Mouse (Mus musculus): ENCODE measurements at regions not wholly inside any gene's neighbourhood (a gene's known extent, or its start where the extent isn't known, plus 50 kb on each side); places are given as distances from the start of the nearest gene placed in this dataset. TPM values are rescaled to one million over a fixed set of nuclear protein-coding genes. Genes with fewer than 3 reads are reported as not detected.

GRCm38 (mm10) chr2:172149734-172150133, 98.6 kb upstream of the Mc3r start:
- no peak for TF ChIP-seq CTCF (IDR thresholded peaks at IDR 0.05)
- H3K27ac ChIP-seq (ENCODE audit: low read depth, low read length) = no peak overlapping the region
- DNase-seq (ENCODE audit: low spot score) = peak; percentile 81
- no peaks in the 10 kb centered on the region for H3K27me3 ChIP-seq (ENCODE audit: insufficient read depth, low read length)
- WGBS = 73% methylated on average over 4 of the region's 4 CpGs
- H3K9me3 ChIP-seq (ENCODE audit: low read length) = no peaks in the 10 kb centered on the region
- ATAC-seq (ENCODE audit: low FRiP score) = peak; percentile 66; the same call in 1 of the 2 replicates
- H3K4me3 ChIP-seq (ENCODE audit: low read depth, low read length) = no peak overlapping the region
- no peaks in the 10 kb centered on the region for H3K36me3 ChIP-seq (ENCODE audit: insufficient read depth, low read length)
- H3K4me1 ChIP-seq (ENCODE audit: insufficient read depth, low read length) = no peaks in the 10 kb centered on the region
- no peak overlapping the region for H3K4me2 ChIP-seq (ENCODE audit: low read depth, low read length, poor library complexity, severe bottlenecking)
- no peak overlapping the region for H3K9ac ChIP-seq (replicated peaks; ENCODE audit: low read length, poor library complexity, severe bottlenecking)

GRCm38 (mm10) chr2:172150898-172151297, 97.4 kb upstream of the Mc3r start:
- Histone ChIP-seq H3K4me1 (ENCODE audit: insufficient read depth, low read length) (no peaks in the 10 kb centered on the region), H3K36me3 (ENCODE audit: insufficient read depth, low read length) (no peaks in the 10 kb centered on the region), H3K27me3 (ENCODE audit: insufficient read depth, low read length) (no peaks in the 10 kb centered on the region), H3K4me3 (ENCODE audit: low read depth, low read length) (no peak overlapping the region), H3K9ac (replicated peaks; ENCODE audit: low read length, poor library complexity, severe bottlenecking) (no peak overlapping the region), H3K9me3 (ENCODE audit: low read length) (no peaks in the 10 kb centered on the region), H3K27ac (ENCODE audit: low read depth, low read length) (no peak overlapping the region), H3K4me2 (ENCODE audit: low read depth, low read length, poor library complexity, severe bottlenecking) (no peak overlapping the region)
- DNase-seq (ENCODE audit: low spot score) (no peak), ATAC-seq (ENCODE audit: low FRiP score) (no peak)
- TF ChIP-seq CTCF (IDR thresholded peaks at IDR 0.05) = peak; percentile 41
- WGBS = 65% methylated on average over 1 of the region's 1 CpGs

GRCm38 (mm10) chr2:172159909-172160308, 88.4 kb upstream of the Mc3r start:
- Histone ChIP-seq H3K27ac (ENCODE audit: low read depth, low read length) (no peak overlapping the region), H3K36me3 (ENCODE audit: insufficient read depth, low read length) (no peaks in the 10 kb centered on the region), H3K9me3 (ENCODE audit: low read length) (no peaks in the 10 kb centered on the region), H3K9ac (replicated peaks; ENCODE audit: low read length, poor library complexity, severe bottlenecking) (no peak overlapping the region), H3K4me1 (ENCODE audit: insufficient read depth, low read length) (no peaks in the 10 kb centered on the region), H3K4me3 (ENCODE audit: low read depth, low read length) (no peak overlapping the region), H3K27me3 (ENCODE audit: insufficient read depth, low read length) (no peaks in the 10 kb centered on the region), H3K4me2 (ENCODE audit: low read depth, low read length, poor library complexity, severe bottlenecking) (no peak overlapping the region)
- WGBS = 93% methylated on average over 16 of the region's 16 CpGs
- ATAC-seq (ENCODE audit: low FRiP score) = no peak
- DNase-seq (ENCODE audit: low spot score) = no peak
- TF ChIP-seq CTCF (IDR thresholded peaks at IDR 0.05) = no peak

DNA sequence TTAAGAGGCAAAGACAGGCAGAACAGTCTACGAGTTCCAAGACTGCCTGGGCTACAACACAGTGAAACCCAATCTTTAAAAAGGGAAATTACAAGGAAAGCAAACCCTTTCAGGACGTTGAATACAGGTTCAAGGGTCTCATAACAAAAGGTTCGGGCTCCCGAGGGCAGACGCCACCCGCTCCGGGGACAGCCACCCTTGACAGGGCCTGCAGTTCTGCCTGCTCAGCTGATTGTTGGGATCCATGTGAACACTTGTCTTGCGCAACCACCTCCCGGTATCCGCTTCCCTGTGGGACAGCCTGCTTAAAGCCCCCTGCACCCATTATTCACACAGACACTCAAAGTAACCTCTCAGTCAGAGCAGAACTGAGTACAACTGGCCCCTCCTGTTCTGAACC, 70.9 kb upstream of the Mc3r start:
- Histone ChIP-seq H3K4me3 (ENCODE audit: low read depth, low read length) (no peak overlapping the region), H3K36me3 (ENCODE audit: insufficient read depth, low read length) (no peaks in the 10 kb centered on the region), H3K4me2 (ENCODE audit: low read depth, low read length, poor library complexity, severe bottlenecking) (no peak overlapping the region), H3K27me3 (ENCODE audit: insufficient read depth, low read length) (no peaks in the 10 kb centered on the region), H3K9ac (replicated peaks; ENCODE audit: low read length, poor library complexity, severe bottlenecking) (no peak overlapping the region), H3K27ac (ENCODE audit: low read depth, low read length) (no peak overlapping the region), H3K4me1 (ENCODE audit: insufficient read depth, low read length) (no peaks in the 10 kb centered on the region), H3K9me3 (ENCODE audit: low read length) (no peaks in the 10 kb centered on the region)
- WGBS = 88% methylated on average over 10 of the region's 10 CpGs
- ATAC-seq (ENCODE audit: low FRiP score) (no peak), DNase-seq (ENCODE audit: low spot score) (no peak)
- no peak for TF ChIP-seq CTCF (IDR thresholded peaks at IDR 0.05)

DNA sequence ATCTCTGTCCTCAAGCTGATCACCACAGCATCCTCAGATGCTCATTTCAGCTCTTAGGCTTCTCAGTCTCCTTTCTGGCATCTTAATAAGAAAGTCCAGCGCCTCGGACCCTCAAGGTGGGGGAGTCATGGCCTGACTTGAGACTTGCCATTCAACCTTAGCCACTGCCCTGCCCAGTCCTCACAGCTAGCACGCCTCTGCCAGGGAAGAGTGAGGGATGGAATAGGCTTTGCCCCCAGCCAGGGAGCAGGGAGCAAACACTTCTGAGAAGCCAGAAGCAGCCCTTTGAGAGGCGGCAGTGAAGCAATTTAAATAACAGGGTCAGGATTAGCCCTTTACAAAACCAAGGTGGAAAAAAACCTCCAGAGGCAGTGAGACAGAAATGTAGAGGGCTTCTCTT, 69.0 kb upstream of the Mc3r start:
- Histone ChIP-seq H3K9me3 (ENCODE audit: low read length) (no peaks in the 10 kb centered on the region), H3K27me3 (ENCODE audit: insufficient read depth, low read length) (no peaks in the 10 kb centered on the region), H3K4me1 (ENCODE audit: insufficient read depth, low read length) (no peaks in the 10 kb centered on the region), H3K27ac (ENCODE audit: low read depth, low read length) (no peak overlapping the region), H3K4me2 (ENCODE audit: low read depth, low read length, poor library complexity, severe bottlenecking) (no peak overlapping the region), H3K4me3 (ENCODE audit: low read depth, low read length) (no peak overlapping the region), H3K36me3 (ENCODE audit: insufficient read depth, low read length) (no peaks in the 10 kb centered on the region), H3K9ac (replicated peaks; ENCODE audit: low read length, poor library complexity, severe bottlenecking) (no peak overlapping the region)
- 30% methylated on average over 4 of the region's 4 CpGs for WGBS
- TF ChIP-seq CTCF (IDR thresholded peaks at IDR 0.05) = no peak
- DNase-seq (ENCODE audit: low spot score) (no peak), ATAC-seq (ENCODE audit: low FRiP score) (no peak)

DNA sequence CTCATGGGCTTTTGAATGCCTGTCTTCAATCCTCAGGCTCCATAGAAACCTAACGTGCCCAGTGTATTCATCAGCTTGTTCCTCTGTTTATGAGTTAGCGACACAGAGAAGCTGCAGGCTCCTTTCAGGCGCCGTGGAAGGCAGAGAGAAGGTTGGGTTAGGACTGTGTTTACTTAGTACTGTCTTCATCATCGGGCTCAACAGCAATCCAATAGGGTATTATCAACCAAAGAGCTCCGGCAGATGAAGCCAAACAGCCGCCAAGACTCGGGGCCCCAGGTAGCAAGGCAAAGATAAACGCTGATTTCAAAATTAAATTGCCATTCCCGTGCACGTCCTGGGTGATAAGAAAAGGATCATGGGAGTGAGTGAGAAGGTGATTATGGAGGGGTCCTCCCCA, 50.5 kb upstream of the Mc3r start:
- H3K9me3 ChIP-seq (ENCODE audit: low read length) = no peaks in the 10 kb centered on the region
- no peak for DNase-seq (ENCODE audit: low spot score)
- TF ChIP-seq CTCF (IDR thresholded peaks at IDR 0.05) = no peak
- H3K9ac ChIP-seq (replicated peaks; ENCODE audit: low read length, poor library complexity, severe bottlenecking) = no peak overlapping the region
- no peak overlapping the region for H3K27ac ChIP-seq (ENCODE audit: low read depth, low read length)
- H3K4me2 ChIP-seq (ENCODE audit: low read depth, low read length, poor library complexity, severe bottlenecking) = no peak overlapping the region
- 84% methylated on average over 11 of the region's 11 CpGs for WGBS
- H3K4me1 ChIP-seq (ENCODE audit: insufficient read depth, low read length) = no peaks in the 10 kb centered on the region
- H3K4me3 ChIP-seq (ENCODE audit: low read depth, low read length) = no peak overlapping the region
- no peaks in the 10 kb centered on the region for H3K27me3 ChIP-seq (ENCODE audit: insufficient read depth, low read length)
- no peaks in the 10 kb centered on the region for H3K36me3 ChIP-seq (ENCODE audit: insufficient read depth, low read length)
- no peak for ATAC-seq (ENCODE audit: low FRiP score)

Small RNAs in the stretch of these regions (microRNA-seq; reads per million reads assigned to microRNA genes)
- gene Gm44301 (ENCODE audit: borderline number of aligned reads) = not detected

Data from midbrain, postnatal 0 days (tissue).